ENCODE assay signal across 11 mouse cellular contexts in genomic region chr7:121312961-121313587, GRCm38 (mm10).
DNase-seq lines count a peak whose midpoint lies in the region; ATAC-seq lines count a peak whose summit lies in the region.
"Had no signal": no experiment of that assay in that cellular context is flagged by ENCODE, and none has a peak within 500 bp of the region (broad histone marks: within the 10 kb centered on the region; RNA-seq: fewer than 3 reads in every experiment).

No protein-coding gene starts in this region.

- H3K27ac ChIP-seq in forebrain, embryonic 11.5 days (ENCODE audit: low read depth, low read length): no peak overlapping the region
- no peak overlapping the region for H3K27ac ChIP-seq in limb, embryonic 13.5 days
- H3K27ac ChIP-seq: liver, embryonic 15.5 days had no signal

- H3K4me3 ChIP-seq in forebrain, embryonic 11.5 days (ENCODE audit: low read depth, low read length): no peak overlapping the region
- H3K4me3 ChIP-seq in limb, embryonic 13.5 days: peak overlapping the region; percentile 13
- H3K4me3 ChIP-seq: liver, embryonic 15.5 days; myocyte had no signal

- no peaks in the 10 kb centered on the region for H3K36me3 ChIP-seq in forebrain, embryonic 11.5 days (ENCODE audit: control insufficient read depth, insufficient read depth, low read length)
- no peaks in the 10 kb centered on the region for H3K36me3 ChIP-seq in limb, embryonic 13.5 days
- H3K36me3 ChIP-seq: liver, embryonic 15.5 days had no signal

- H3K9ac ChIP-seq in forebrain, embryonic 11.5 days (ENCODE audit: low read length): no peak overlapping the region
- H3K9ac ChIP-seq in limb, embryonic 13.5 days: no peak overlapping the region
- H3K9ac ChIP-seq: liver, embryonic 15.5 days had no signal

- H3K9me3 ChIP-seq in forebrain, embryonic 11.5 days (ENCODE audit: control insufficient read depth, low read length): no peaks in the 10 kb centered on the region
- H3K9me3 ChIP-seq in limb, embryonic 13.5 days: no peaks in the 10 kb centered on the region
- H3K9me3 ChIP-seq: liver, embryonic 15.5 days had no signal

- no peaks in the 10 kb centered on the region for H3K27me3 ChIP-seq in forebrain, embryonic 11.5 days (ENCODE audit: control insufficient read depth, insufficient read depth, low read length)
- peaks cover 11% of the 10 kb centered on the region for H3K27me3 ChIP-seq in limb, embryonic 13.5 days
- H3K27me3 ChIP-seq: liver, embryonic 15.5 days had no signal

- DNase-seq in right cerebral cortex, postnatal 4 days: peak; percentile 5
- no peak for DNase-seq in right cerebral cortex, adult 2 months (ENCODE audit: low spot score in 2 of 2)
- DNase-seq in forebrain, embryonic 11.5 days (ENCODE audit: low spot score): peak; percentile 53
- DNase-seq in left cerebral cortex, adult 8-10 months (ENCODE audit: low spot score in 2 of 2): no peak
- no peak for DNase-seq in frontal cortex, postnatal 10 days (ENCODE audit: low spot score in 2 of 2)
- DNase-seq in gastrocnemius, adult 8-10 months (ENCODE audit: low spot score in 2 of 2): no peak
- DNase-seq: thymus, adult 18-20 months had no signal

- no peaks in the 10 kb centered on the region for H3K4me1 ChIP-seq in forebrain, embryonic 11.5 days (replicated peaks; ENCODE audit: control insufficient read depth, insufficient read depth, low read length)
- peaks cover 10% of the 10 kb centered on the region for H3K4me1 ChIP-seq in limb, embryonic 13.5 days
- H3K4me1 ChIP-seq: liver, embryonic 15.5 days had no signal

- no peak for ATAC-seq in forebrain, embryonic 11.5 days (replicated peaks; ENCODE audit: low FRiP score)
- ATAC-seq in limb, embryonic 13.5 days (ENCODE audit: low FRiP score, low read depth): peak; percentile 28; the same call in 1 of the 2 replicates
- ATAC-seq in frontal cortex, adult (ENCODE audit: low TSS enrichment): no peak; the same call in 1 of the 2 replicates

- peak overlapping the region; percentile 26; the same call in 1 of the 2 replicates for H3K4me2 ChIP-seq in forebrain, embryonic 11.5 days (ENCODE audit: low read depth, low read length, severe bottlenecking)
- peak overlapping the region; percentile 46 for H3K4me2 ChIP-seq in limb, embryonic 13.5 days (replicated peaks)
- H3K4me2 ChIP-seq: liver, embryonic 15.5 days had no signal

- WGBS in forebrain, embryonic 11.5 days: 6% methylated on average over 19 of the region's 19 CpGs
- WGBS in limb, embryonic 13.5 days: 7% methylated on average over 19 of the region's 19 CpGs

Comparison
In these comparisons a context has a peak if more than half of its experiments do, and no peak if none do; other contexts are left out.
1. DNase-seq: peak in right cerebral cortex, postnatal 4 days (single experiment) and forebrain, embryonic 11.5 days (single experiment); none in right cerebral cortex, adult 2 months (0 of 2), left cerebral cortex, adult 8-10 months (0 of 2), frontal cortex, postnatal 10 days (0 of 2) and gastrocnemius, adult 8-10 months (0 of 2).